ENCODE assay signal across 8 mouse cellular contexts in the genomic region with DNA sequence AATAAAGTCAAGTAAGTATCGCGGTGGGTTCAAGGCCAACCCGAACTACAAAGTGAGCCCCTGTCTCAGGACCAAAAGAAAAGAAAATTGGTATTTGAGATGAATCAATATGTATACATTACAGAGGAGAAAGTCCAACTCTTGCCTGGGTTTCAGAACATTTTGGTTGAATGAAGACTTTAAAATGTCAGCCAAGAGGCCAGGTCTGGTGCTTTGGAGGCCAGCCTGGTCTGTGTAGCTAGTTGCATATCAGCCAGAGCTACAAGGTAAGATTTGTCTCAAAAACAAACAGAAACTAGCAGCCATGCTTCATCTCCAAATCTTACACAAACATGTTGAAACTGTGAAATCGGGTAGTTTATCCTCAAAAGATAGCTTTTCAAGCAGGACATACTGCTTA. TPM values are rescaled to one million over a fixed set of nuclear protein-coding genes. Genes with fewer than 3 reads are reported as not detected.
DNase-seq lines count a peak whose midpoint lies in the region; ATAC-seq lines count a peak whose summit lies in the region.

No protein-coding gene starts in this region.

- DNase-seq in kidney, postnatal 10 days: no peak
- no peak for DNase-seq in cerebellum, postnatal 10 days
- DNase-seq in spleen, postnatal 10 days (ENCODE audit: low spot score in 2 of 2): no peak

- no peaks in the 10 kb centered on the region for H3K36me3 ChIP-seq in kidney, embryonic 14.5 days (ENCODE audit: control insufficient read depth, insufficient read depth, low read length)
- no peaks in the 10 kb centered on the region for H3K36me3 ChIP-seq in hindbrain, embryonic 15.5 days
- no peaks in the 10 kb centered on the region for H3K36me3 ChIP-seq in midbrain, embryonic 15.5 days (replicated peaks)

- peak overlapping the region; percentile 82 for H3K4me3 ChIP-seq in kidney, embryonic 14.5 days (ENCODE audit: low read length)
- peak overlapping the region; percentile 66 for H3K4me3 ChIP-seq in brown adipose tissue, adult 24 weeks (ENCODE audit: insufficient read depth, low read depth, low read length)
- H3K4me3 ChIP-seq in hindbrain, embryonic 15.5 days: peak overlapping the region; percentile 86
- H3K4me3 ChIP-seq in midbrain, embryonic 15.5 days: peak overlapping the region; percentile 62

- H3K27me3 ChIP-seq in kidney, embryonic 14.5 days (ENCODE audit: control insufficient read depth, insufficient read depth, low read length): no peaks in the 10 kb centered on the region
- H3K27me3 ChIP-seq in hindbrain, embryonic 15.5 days: 0 out of 2 replicates have a peak, but pooled peaks cover 6% of the 10 kb centered on the region
- peaks cover 2% of the 10 kb centered on the region; the same call in 1 of the 2 replicates for H3K27me3 ChIP-seq in midbrain, embryonic 15.5 days (replicated peaks)

- 0 out of 2 replicates have a peak, but pooled peaks cover 3% of the 10 kb centered on the region for H3K4me1 ChIP-seq in kidney, embryonic 14.5 days (ENCODE audit: control insufficient read depth, insufficient read depth, low read length)
- H3K4me1 ChIP-seq in brown adipose tissue, adult 24 weeks (ENCODE audit: control insufficient read depth, insufficient read depth, insufficient read length, low read length): peaks cover 15% of the 10 kb centered on the region
- peaks cover 17% of the 10 kb centered on the region for H3K4me1 ChIP-seq in hindbrain, embryonic 15.5 days (replicated peaks)
- peaks cover 18% of the 10 kb centered on the region for H3K4me1 ChIP-seq in midbrain, embryonic 15.5 days

- H3K27ac ChIP-seq in kidney, embryonic 14.5 days (ENCODE audit: low read depth, low read length): no peak overlapping the region
- H3K27ac ChIP-seq in brown adipose tissue, adult 24 weeks (replicated peaks; ENCODE audit: low read depth, low read length): peak overlapping the region; percentile 79
- no peak overlapping the region for H3K27ac ChIP-seq in hindbrain, embryonic 15.5 days (replicated peaks)
- H3K27ac ChIP-seq in midbrain, embryonic 15.5 days: no peak overlapping the region

- no peak for ATAC-seq in kidney, embryonic 14.5 days (ENCODE audit: low FRiP score, low TSS enrichment)
- no peak for ATAC-seq in hindbrain, embryonic 15.5 days (ENCODE audit: low FRiP score, low read depth)
- no peak for ATAC-seq in midbrain, embryonic 15.5 days (replicated peaks)
- ATAC-seq in monocyte, adult 5-6 weeks (replicated peaks; ENCODE audit: insufficient number of reproducible peaks, low FRiP score, low TSS enrichment, poor library complexity, severe bottlenecking): no peak

- H3K9ac ChIP-seq in kidney, embryonic 14.5 days (ENCODE audit: low read depth, low read length): peak overlapping the region; percentile 75; the same call in 1 of the 2 replicates
- H3K9ac ChIP-seq in hindbrain, embryonic 15.5 days: no peak overlapping the region
- H3K9ac ChIP-seq in midbrain, embryonic 15.5 days: peak overlapping the region; percentile 57; the same call in 1 of the 2 replicates

- no peaks in the 10 kb centered on the region for H3K9me3 ChIP-seq in kidney, embryonic 14.5 days (ENCODE audit: control insufficient read depth, low read length)
- H3K9me3 ChIP-seq in hindbrain, embryonic 15.5 days: no peaks in the 10 kb centered on the region
- H3K9me3 ChIP-seq in midbrain, embryonic 15.5 days: no peaks in the 10 kb centered on the region

- H3K4me2 ChIP-seq in kidney, embryonic 14.5 days (replicated peaks; ENCODE audit: low read depth, low read length): peak overlapping the region; percentile 60
- peak overlapping the region; percentile 95 for H3K4me2 ChIP-seq in hindbrain, embryonic 15.5 days
- peak overlapping the region; percentile 63 for H3K4me2 ChIP-seq in midbrain, embryonic 15.5 days

- 67% methylated on average over 4 of the region's 4 CpGs for WGBS in kidney, embryonic 14.5 days
- WGBS in hindbrain, embryonic 15.5 days: 75% methylated on average over 4 of the region's 4 CpGs
- 68% methylated on average over 4 of the region's 4 CpGs for WGBS in midbrain, embryonic 15.5 days

RNA-seq across cellular contexts. Expression of gene Coq10b, which starts 1.0 kb away (rescaled TPM):
- polyA plus RNA-seq in kidney, embryonic 14.5 days (2014; fragmentation: Nextera tagmentation; extraction: Ambion mirVana): 14.3 and 15.1 TPM in 2 replicates
- 34.4 and 39.4 TPM in 2 replicates for polyA plus RNA-seq in brown adipose tissue, adult 24 weeks (2012; ENCODE audit: insufficient read depth, insufficient read length, missing spikeins)
- polyA plus RNA-seq in hindbrain, embryonic 15.5 days (2015; fragmentation: Nextera tagmentation; extraction: Ambion mirVana): 29.2 and 30.1 TPM in 2 replicates
- 29.2 and 33.3 TPM in 2 replicates for polyA plus RNA-seq in midbrain, embryonic 15.5 days (2015; fragmentation: Nextera tagmentation; extraction: Ambion mirVana)
- total RNA-seq in monocyte, adult 5-6 weeks (2017): 71.7 to 116 TPM (median 73.4 TPM) in 3 replicates

RNA-seq across cellular contexts. Expression of gene Sf3b1, which starts 26.3 kb away (rescaled TPM):
- 309 and 336 TPM in 2 replicates for polyA plus RNA-seq in kidney, embryonic 14.5 days (2014; fragmentation: Nextera tagmentation; extraction: Ambion mirVana)
- 58.4 and 61.2 TPM in 2 replicates for polyA plus RNA-seq in brown adipose tissue, adult 24 weeks (2012; ENCODE audit: insufficient read depth, insufficient read length, missing spikeins)
- 257 and 272 TPM in 2 replicates for polyA plus RNA-seq in hindbrain, embryonic 15.5 days (2015; fragmentation: Nextera tagmentation; extraction: Ambion mirVana)
- 287 and 305 TPM in 2 replicates for polyA plus RNA-seq in midbrain, embryonic 15.5 days (2015; fragmentation: Nextera tagmentation; extraction: Ambion mirVana)
- total RNA-seq in monocyte, adult 5-6 weeks (2017): 708 to 966 TPM (median 956 TPM) in 3 replicates

RNA-seq across cellular contexts. Expression of gene Hspe1, which starts 34.3 kb away (rescaled TPM):
- polyA plus RNA-seq in kidney, embryonic 14.5 days (2014; fragmentation: Nextera tagmentation; extraction: Ambion mirVana): 508 and 679 TPM in 2 replicates
- 681 and 735 TPM in 2 replicates for polyA plus RNA-seq in brown adipose tissue, adult 24 weeks (2012; ENCODE audit: insufficient read depth, insufficient read length, missing spikeins)
- polyA plus RNA-seq in hindbrain, embryonic 15.5 days (2015; fragmentation: Nextera tagmentation; extraction: Ambion mirVana): 240 and 257 TPM in 2 replicates
- polyA plus RNA-seq in midbrain, embryonic 15.5 days (2015; fragmentation: Nextera tagmentation; extraction: Ambion mirVana): 195 and 203 TPM in 2 replicates
- total RNA-seq in monocyte, adult 5-6 weeks (2017): 100 to 218 TPM (median 129 TPM) in 3 replicates

RNA-seq across cellular contexts. Expression of gene Hspd1, which starts 34.4 kb away (rescaled TPM):
- 359 and 402 TPM in 2 replicates for polyA plus RNA-seq in kidney, embryonic 14.5 days (2014; fragmentation: Nextera tagmentation; extraction: Ambion mirVana)
- polyA plus RNA-seq in brown adipose tissue, adult 24 weeks (2012; ENCODE audit: insufficient read depth, insufficient read length, missing spikeins): 567 and 689 TPM in 2 replicates
- polyA plus RNA-seq in hindbrain, embryonic 15.5 days (2015; fragmentation: Nextera tagmentation; extraction: Ambion mirVana): 272 and 273 TPM in 2 replicates
- 254 and 262 TPM in 2 replicates for polyA plus RNA-seq in midbrain, embryonic 15.5 days (2015; fragmentation: Nextera tagmentation; extraction: Ambion mirVana)
- 128 to 155 TPM (median 141 TPM) in 3 replicates for total RNA-seq in monocyte, adult 5-6 weeks (2017)
